Mouse (Mus musculus) urinary bladder, postnatal 14 days (tissue): ENCODE results near the gene Snrk.

Experiments used
- DNase-seq: peaks from one replicate; pipeline ENCODE4 v3.0.0; 2021; ENCODE audit warnings: low spot score

Gene Snrk

GRCm38 (mm10) chr9:122184329-122184728 is 67.3 kb downstream of the Snrk start:
- no peak for DNase-seq

DNA sequence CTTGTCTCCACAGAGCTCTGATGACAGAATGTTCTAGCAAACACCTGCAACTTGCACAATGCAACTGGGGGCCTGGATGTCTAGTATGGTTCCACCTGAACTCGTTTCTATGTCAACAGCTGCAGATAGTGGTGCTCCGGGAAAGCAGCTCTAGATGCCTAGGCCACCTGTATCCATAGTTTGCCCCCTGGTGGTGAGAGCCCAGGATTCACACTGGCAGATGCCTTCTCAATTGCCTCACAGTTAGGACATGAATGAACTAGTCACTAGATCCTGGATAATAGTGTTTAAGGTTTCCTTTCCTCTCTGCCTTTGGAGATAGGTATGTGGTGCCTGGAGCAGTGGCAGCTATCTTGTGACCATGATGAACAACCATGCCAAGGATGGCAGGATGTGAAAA is 68.0 kb downstream of the Snrk start:
- DNase-seq = peak; percentile 89

- no peak for DNase-seq
These were observed 68.9 kb downstream of the Snrk start for GRCm38 (mm10) chr9:122185953-122186352.

- DNase-seq = no peak
These were observed 69.7 kb downstream of the Snrk start for GRCm38 (mm10) chr9:122186643-122187226.

DNA sequence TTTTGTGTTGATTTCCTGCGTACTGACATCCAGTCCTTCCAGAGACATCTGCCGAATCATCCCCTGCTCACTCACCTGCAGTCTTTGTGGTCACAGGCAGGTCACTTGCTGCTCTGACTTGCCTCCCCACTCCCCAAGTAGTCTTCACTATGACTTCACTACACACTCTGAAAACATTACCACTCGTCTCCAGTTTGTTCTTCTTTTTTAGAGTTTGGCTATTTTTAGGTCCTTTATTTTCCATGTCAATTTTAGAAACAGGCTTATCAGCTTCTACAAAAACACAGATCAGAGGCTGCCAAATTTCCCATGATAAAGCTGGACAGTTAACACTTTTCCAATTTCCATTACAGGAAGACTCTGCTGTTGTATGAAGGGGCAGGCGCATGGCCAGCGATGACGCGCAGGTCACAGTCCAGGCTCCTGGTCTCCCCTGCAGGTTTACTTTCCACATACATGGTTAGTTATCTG is 70.4 kb downstream of the Snrk start:
- no peak for DNase-seq

GRCm38 (mm10) chr9:122188724-122189123 is 71.7 kb downstream of the Snrk start:
- peak; percentile 41 for DNase-seq

DNA sequence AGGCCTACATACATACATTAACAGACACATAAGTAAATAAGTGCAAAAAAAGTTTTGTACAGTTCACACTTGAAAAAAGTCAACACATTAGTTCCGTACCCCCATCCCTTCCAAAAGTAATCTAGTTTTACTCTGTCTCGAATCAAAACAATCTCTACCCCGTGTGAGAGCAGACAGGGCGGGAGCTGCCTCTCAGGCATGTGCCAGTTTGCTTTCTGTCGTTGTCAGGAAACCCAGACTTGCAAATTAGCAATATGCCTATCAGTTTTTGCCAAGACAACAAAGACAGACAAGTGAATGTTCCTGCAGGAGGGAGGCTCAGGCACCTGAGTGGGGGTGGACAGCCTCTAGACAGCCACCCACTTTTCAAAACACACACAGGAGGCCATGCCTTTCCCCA is 76.3 kb downstream of the Snrk start:
- no peak for DNase-seq

- no peak for DNase-seq
These were observed 76.8 kb downstream of the Snrk start for GRCm38 (mm10) chr9:122193823-122194222.

- DNase-seq = peak; percentile 63
These were observed 78.1 kb downstream of the Snrk start for GRCm38 (mm10) chr9:122195042-122195682.

DNA sequence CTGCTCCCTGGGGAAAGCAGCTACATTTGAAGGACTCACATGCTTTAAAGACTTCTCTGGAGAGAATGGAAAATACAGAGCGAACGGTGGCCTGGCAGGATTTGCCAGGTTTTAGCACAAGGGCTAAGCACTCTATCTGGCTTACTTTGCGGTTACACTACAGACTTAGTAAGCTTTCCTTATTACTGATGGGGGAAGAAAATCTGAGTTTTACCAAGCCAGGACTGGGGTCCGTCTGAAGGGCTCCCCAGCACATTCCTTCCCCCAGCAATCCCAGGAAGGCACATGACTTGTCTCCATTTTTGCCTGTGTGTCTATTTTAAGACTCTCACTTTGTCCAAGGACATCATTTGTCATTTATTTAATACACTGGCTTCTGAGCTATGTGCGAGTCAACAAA is 80.0 kb downstream of the Snrk start:
- no peak for DNase-seq

DNA sequence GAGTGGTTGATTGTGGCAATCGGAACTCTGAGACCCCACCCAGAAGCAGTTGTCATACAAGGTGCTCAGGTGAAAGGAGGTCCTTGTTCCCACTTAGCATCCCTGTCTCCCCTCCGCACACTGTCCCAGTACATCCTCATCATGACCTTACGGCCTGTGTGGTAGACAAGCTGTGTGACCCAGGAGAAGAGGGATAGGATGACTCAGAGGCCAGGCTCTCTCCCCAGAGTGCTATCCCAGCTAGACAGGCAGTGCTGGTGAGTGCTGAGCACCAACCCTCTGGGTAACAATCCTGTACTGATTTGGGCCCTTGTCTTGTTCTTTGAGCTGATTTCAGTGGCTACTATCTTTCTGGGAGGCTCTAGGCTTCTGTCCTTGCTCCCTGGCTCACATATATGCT is 81.6 kb downstream of the Snrk start:
- no peak for DNase-seq

GRCm38 (mm10) chr9:122199253-122199652 is 82.2 kb downstream of the Snrk start:
- peak; percentile 75 for DNase-seq

DNA sequence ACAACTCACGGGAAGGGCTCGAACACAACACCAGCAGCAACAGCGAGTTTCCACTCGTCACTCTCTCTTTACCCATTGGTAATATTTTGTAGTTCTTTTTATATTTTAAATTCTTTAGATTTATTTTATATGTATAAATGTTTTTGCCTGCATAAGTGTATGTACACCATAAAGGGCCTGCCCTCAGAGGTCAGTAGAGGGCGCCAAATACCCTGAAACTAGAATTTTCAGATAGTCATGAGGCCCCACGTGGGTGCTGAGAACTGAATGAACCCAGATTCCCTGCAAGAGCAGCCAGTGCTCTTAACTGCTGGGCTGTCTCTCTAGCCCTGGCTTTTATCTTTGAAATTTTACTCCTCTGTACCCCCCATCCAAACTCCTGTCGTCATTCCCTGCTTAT is 87.4 kb downstream of the Snrk start:
- DNase-seq = no peak

DNA sequence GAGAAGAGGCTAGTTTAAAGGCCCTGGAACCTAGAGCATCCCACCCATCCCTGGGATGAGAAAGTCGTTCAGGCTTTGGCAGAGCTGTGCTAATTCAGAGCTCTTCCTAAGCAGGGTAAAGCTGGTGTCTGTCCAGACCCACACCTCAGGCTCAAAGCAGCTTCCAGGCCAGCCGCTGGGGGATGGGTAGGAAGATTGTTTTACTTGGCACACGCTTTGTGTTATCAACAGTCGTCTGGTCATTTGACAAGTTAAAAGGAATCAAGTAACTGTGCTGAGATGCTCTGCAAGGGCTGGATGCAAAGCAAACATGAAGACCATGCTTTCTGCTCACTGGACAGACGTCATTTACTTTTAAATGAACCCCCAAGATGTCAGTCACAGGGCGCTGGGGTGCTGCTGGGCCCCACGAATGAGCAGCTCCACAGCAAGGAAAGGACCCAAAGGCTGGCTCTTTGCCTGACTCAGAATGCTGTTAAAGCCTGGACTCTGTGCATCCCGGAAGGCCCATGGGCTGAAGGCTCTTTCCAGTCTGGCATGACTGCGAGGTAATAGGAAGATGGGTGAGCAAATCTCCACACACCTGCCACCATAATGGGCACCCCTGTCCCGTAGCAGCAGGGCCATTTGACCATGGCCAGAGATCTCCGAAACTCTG is 88.6 kb downstream of the Snrk start:
- DNase-seq = peak; percentile 30

GRCm38 (mm10) chr9:122208311-122208710 is 91.2 kb downstream of the Snrk start:
- DNase-seq = no peak

DNA sequence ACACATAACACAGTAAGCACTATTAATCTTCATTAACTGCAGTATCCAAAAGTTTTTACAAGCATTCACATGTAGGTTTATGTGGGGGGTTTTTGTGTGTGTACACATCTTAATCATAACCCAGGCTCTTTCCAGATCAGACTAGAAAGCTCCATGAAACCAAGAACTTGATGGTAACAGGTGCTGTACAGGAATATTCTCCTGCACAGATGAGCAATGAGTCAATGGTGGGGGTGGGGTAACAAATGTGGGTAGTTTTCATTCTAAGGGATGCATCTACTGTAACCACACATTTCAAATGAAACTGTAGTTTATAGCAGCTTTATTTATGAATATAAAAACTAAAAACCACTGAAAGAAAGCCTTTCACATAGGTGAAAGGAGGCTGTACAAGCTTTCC is 98.1 kb downstream of the Snrk start:
- DNase-seq = no peak

GRCm38 (mm10) chr9:122216945-122217529 is 100.0 kb downstream of the Snrk start:
- no peak for DNase-seq
